Mouse (Mus musculus) adrenal gland, adult (tissue): ENCODE results near the gene Rab26.

Experiments
- DNase-seq, 2 experiments: peaks; one replicate each; pipeline ENCODE4 v3.0.0; 2022 to 2023; ENCODE audit warnings: low spot score in 1 of 2; ENCODE audit not compliant: inconsistent age in 2 of 2

Gene Rab26

GRCm38 (mm10) chr17:24514270-24515257 lies 19.4 kb downstream of the Rab26 start:
- no peak for DNase-seq

GRCm38 (mm10) chr17:24513609-24514008 lies 20.4 kb downstream of the Rab26 start:
- DNase-seq = peak; percentile 54 to 87

GRCm38 (mm10) chr17:24507806-24508460 lies 26.1 kb downstream of the Rab26 start:
- DNase-seq = peak; percentile 72 to 80

GRCm38 (mm10) chr17:24507129-24507664 lies 26.8 kb downstream of the Rab26 start:
- peak; percentile 53 to 64 for DNase-seq

GRCm38 (mm10) chr17:24506332-24507070 lies 27.5 kb downstream of the Rab26 start:
- DNase-seq = peak; percentile 62 to 82

GRCm38 (mm10) chr17:24505286-24505955 lies 28.6 kb downstream of the Rab26 start:
- DNase-seq = no peak

- no peak for DNase-seq
Observed at GRCm38 (mm10) chr17:24504085-24504484, 29.9 kb downstream of the Rab26 start.

GRCm38 (mm10) chr17:24502208-24502607 lies 31.8 kb downstream of the Rab26 start:
- no peak for DNase-seq

- peak in 1 of 2 experiments; percentile 82 for DNase-seq
Observed at GRCm38 (mm10) chr17:24496026-24496425, 38.0 kb downstream of the Rab26 start.

GRCm38 (mm10) chr17:24495443-24495842 lies 38.6 kb downstream of the Rab26 start:
- DNase-seq = no peak

GRCm38 (mm10) chr17:24494627-24495335 lies 39.2 kb downstream of the Rab26 start:
- DNase-seq = peak in 1 of 2 experiments; percentile 83

- peak in 1 of 2 experiments; percentile 80 for DNase-seq
Observed at GRCm38 (mm10) chr17:24490399-24490798, 43.6 kb downstream of the Rab26 start.

GRCm38 (mm10) chr17:24489265-24490030 lies 44.6 kb downstream of the Rab26 start:
- DNase-seq = peak in 1 of 2 experiments; percentile 82

GRCm38 (mm10) chr17:24488662-24489264 lies 45.2 kb downstream of the Rab26 start:
- peak; percentile 62 to 79 for DNase-seq

- DNase-seq = peak; percentile 70 to 88
Observed at GRCm38 (mm10) chr17:24488186-24488661, 45.8 kb downstream of the Rab26 start, which contains the start of gene Caskin1. Caskin1 (plus strand) TSS chr17:24488601.

- DNase-seq = no peak
Observed at GRCm38 (mm10) chr17:24485090-24485860, 48.7 kb downstream of the Rab26 start.

- DNase-seq = peak in 1 of 2 experiments; percentile 78
Observed at GRCm38 (mm10) chr17:24483495-24483894, 50.5 kb downstream of the Rab26 start.
